Mouse (Mus musculus) heart, embryonic 16.5 days (tissue): ENCODE measurements around the gene Gtse1. TPM values are rescaled to one million over a fixed set of nuclear protein-coding genes. Genes with fewer than 3 reads are reported as not detected.

ENCODE experiments used
- ATAC-seq: fragments of 200-750 bp; cut with Nextera tagmentation; replicated peaks from 2 replicates; pipeline ENCODE4 v1.8.0; 2017; ENCODE audit warnings: moderate number of reproducible peaks; ENCODE audit not compliant: insufficient read depth, low FRiP score; ENCODE audit errors: extremely low read depth
- H3K27ac ChIP-seq: fragments of 300-500 bp; sonication (generic); 2 replicates; pipeline ENCODE4 v1.5.1; 2014; ENCODE audit warnings: mild to moderate bottlenecking, low read length, control low read depth, moderate library complexity
- H3K27me3 ChIP-seq: fragments of 300-500 bp; sonication (generic); 2 replicates; pipeline ENCODE4 v1.6.1; 2014; ENCODE audit warnings: low read length, mixed read lengths; ENCODE audit not compliant: control insufficient read depth, insufficient read depth
- H3K36me3 ChIP-seq: fragments of 300-500 bp; sonication (generic); 2 replicates; pipeline ENCODE4 v1.6.1; 2014; ENCODE audit not compliant: control insufficient read depth, insufficient read depth
- H3K4me1 ChIP-seq: fragments of 300-500 bp; sonication (generic); 2 replicates; pipeline ENCODE4 v1.6.1; 2014; ENCODE audit warnings: low read length, mixed read lengths; ENCODE audit not compliant: control insufficient read depth, insufficient read depth
- H3K4me2 ChIP-seq: fragments of 300-500 bp; sonication (generic); 2 replicates; pipeline ENCODE4 v1.6.1; 2014; ENCODE audit warnings: low read depth, mild to moderate bottlenecking, control low read depth, low read length
- H3K4me3 ChIP-seq: fragments of 300-500 bp; sonication (generic); 2 replicates; pipeline ENCODE4 v1.5.1; 2014; ENCODE audit warnings: mild to moderate bottlenecking, control low read depth, low read length
- H3K9ac ChIP-seq: fragments of 300-500 bp; sonication (generic); 2 replicates; pipeline ENCODE4 v1.6.1; 2014; ENCODE audit warnings: low read length, control low read depth
- H3K9me3 ChIP-seq: fragments of 300-500 bp; sonication (generic); replicated peaks from 2 replicates; pipeline ENCODE4 v1.6.1; 2016; ENCODE audit warnings: low read length; ENCODE audit not compliant: control insufficient read depth
- WGBS: fragments of 180-500 bp; shearing (Covaris S2); extraction: QIAGEN DNeasy Blood & Tissue Kit; methylation state at CpG from one replicate; pipeline ENCODE4 v1.1.7; 2014; 5-methylcytosine and 5-hydroxymethylcytosine counted together
- polyA plus RNA-seq: library from polyadenylated mRNA; unstranded; fragments of >200 nt; fragmentation: Nextera tagmentation; extraction: Ambion mirVana; gene quantifications from 2 replicates; pipeline ENCODE4 v1.2.1, GENCODE M21; 2015

Gene Gtse1
- polyA plus RNA-seq, 1 experiment from 2014 or later, result 25.5 TPM

DNA sequence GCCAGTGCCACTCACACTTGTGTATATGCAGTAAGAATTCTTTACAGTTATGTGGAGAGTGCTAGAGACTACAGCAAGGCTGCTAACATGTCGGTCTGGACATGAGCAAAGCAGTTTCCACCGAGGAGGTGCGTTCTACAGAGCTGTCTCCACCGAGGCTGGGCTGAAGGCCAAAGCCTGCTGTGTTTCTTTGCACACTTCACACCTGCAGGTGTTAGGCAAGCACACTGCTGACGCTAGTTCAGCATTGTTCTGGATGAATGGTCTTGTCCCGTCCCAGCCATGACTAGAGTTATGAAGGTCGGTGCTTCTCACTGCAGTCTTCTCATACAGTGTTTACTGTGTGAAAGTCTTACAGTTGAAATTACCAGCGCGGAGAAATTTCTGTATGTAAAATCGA lies 32.4 kb downstream of the Gtse1 start:
- ATAC-seq, result peak; percentile 47; the same call in 1 of the 2 replicates
- Histone ChIP-seq H3K9ac (no peak overlapping the region), H3K36me3 (peaks cover 41% of the 10 kb centered on the region), H3K4me2 (no peak overlapping the region), H3K27me3 (no peaks in the 10 kb centered on the region), H3K4me3 (no peak overlapping the region), H3K9me3 (no peaks in the 10 kb centered on the region), H3K4me1 (peaks cover 11% of the 10 kb centered on the region), H3K27ac (peak overlapping the region; percentile 47)
- 65% methylated on average over 10 of the region's 10 CpGs for WGBS

DNA sequence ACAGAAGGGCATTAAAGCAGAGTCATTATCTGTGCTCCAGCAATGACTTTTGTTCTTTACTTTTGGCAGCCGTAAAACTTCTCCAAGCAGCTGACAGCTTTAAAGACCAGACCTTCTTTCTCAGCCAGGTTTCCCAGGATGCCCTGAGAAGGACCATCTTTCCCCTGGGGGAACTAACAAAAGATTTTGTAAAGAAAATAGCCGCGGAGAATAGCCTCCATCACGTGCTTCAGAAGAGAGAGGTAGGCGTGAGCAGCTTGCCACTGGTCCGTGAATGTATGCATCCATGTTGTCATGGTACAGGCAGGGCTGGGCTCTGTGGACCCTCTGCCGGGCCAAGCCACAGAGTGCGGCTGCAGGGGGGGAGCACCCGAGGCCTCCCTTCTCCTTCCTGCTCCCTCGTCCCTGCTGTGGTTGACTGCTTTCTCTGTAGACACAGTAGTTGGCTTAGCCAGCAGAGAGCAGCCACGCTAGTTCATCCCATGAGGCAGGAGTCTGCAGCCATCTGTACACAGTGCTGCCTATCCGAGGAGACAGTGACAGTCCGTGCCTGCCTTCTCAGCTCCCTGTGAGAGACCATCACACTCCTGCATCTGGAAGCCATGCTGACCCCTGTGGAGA lies 33.1 kb downstream of the Gtse1 start:
- H3K9me3 ChIP-seq, result no peaks in the 10 kb centered on the region
- H3K9ac ChIP-seq, result no peak overlapping the region

DNA sequence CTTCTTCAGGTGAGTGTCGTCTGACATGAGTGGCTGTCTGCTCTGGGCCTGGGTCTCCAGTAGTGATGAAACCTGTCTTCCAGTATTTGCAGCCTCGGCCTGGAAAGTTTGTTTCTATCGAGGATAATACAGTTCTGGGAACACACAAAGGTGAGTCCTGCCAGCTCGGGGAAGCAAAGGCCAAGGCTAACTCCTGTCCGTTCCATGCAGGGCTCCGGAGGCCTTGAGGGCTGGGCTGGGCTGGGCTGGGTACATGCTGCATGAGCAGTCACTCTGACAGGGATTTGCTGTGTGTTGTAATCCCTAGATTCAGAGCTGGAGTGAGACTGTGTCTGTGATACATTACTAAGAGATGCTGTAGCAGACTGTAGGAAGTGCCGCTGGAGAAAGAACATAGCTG lies 34.3 kb downstream of the Gtse1 start:
- ATAC-seq, result no peak
- Histone ChIP-seq H3K27ac (no peak overlapping the region), H3K9me3 (no peaks in the 10 kb centered on the region), H3K4me2 (no peak overlapping the region), H3K4me3 (no peak overlapping the region), H3K9ac (no peak overlapping the region), H3K4me1 (peaks cover 11% of the 10 kb centered on the region), H3K27me3 (no peaks in the 10 kb centered on the region), H3K36me3 (peaks cover 50% of the 10 kb centered on the region)
- 87% methylated on average over 7 of the region's 7 CpGs for WGBS

More for the DNA sequence above, 33.1 kb downstream of the Gtse1 start:
- Histone ChIP-seq H3K4me1 (peaks cover 11% of the 10 kb centered on the region), H3K27ac (peak overlapping the region; percentile 47), H3K36me3 (peaks cover 43% of the 10 kb centered on the region), H3K27me3 (no peaks in the 10 kb centered on the region), H3K4me2 (no peak overlapping the region), H3K4me3 (no peak overlapping the region)
- ATAC-seq, result no peak
- WGBS, result 79% methylated on average over 13 of the region's 13 CpGs

DNA sequence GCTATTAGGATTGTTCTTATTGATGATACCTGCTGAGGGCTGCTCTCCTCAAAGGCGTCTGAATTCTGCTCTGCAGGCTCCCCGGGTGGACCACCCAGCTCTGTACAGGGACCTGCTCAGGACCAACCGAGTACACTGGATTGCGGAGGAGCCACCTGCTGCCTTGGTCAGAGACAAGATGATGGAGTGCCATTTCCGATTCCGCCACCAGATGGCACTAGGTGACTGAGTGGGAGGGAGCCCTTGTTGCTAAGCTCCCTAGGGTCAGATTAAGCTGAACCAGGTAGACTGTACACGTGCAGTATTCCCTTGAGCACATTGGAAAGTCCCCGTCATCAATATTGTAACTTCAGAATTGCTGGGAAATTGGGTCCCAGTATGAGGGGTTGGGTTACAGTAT lies 36.7 kb downstream of the Gtse1 start:
- peak; percentile 28 for ATAC-seq
- Histone ChIP-seq H3K4me3 (no peak overlapping the region), H3K27ac (no peak overlapping the region), H3K36me3 (peaks cover 50% of the 10 kb centered on the region), H3K4me1 (peaks cover 11% of the 10 kb centered on the region), H3K9me3 (no peaks in the 10 kb centered on the region), H3K9ac (no peak overlapping the region), H3K4me2 (no peak overlapping the region), H3K27me3 (no peaks in the 10 kb centered on the region)
- 18% methylated on average over 8 of the region's 8 CpGs for WGBS

DNA sequence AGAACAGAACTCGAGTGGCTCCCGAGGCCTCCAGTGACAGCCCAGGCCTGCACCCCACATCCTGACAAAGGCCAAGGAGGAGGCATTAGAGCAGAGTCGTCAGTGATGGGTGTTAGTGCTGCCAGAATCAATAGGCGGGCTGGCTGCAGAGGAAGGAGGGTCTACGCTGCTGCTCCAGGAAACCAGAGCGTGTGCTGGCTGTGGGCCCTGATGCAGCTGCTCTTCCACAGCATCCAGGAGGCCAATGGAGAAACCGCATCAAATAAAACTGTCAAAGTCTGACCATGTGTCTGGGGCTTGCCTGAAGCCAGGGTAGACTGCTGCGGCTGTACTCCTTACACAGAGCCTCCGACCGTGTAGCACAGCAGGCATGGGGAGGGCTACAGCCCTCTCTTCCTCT lies 37.6 kb downstream of the Gtse1 start:
- Histone ChIP-seq H3K9ac (no peak overlapping the region), H3K4me2 (no peak overlapping the region), H3K36me3 (peaks cover 46% of the 10 kb centered on the region), H3K4me1 (peaks cover 3% of the 10 kb centered on the region), H3K4me3 (no peak overlapping the region), H3K9me3 (no peaks in the 10 kb centered on the region), H3K27ac (no peak overlapping the region), H3K27me3 (no peaks in the 10 kb centered on the region)
- ATAC-seq, result no peak
- 75% methylated on average over 10 of the region's 10 CpGs for WGBS

DNA sequence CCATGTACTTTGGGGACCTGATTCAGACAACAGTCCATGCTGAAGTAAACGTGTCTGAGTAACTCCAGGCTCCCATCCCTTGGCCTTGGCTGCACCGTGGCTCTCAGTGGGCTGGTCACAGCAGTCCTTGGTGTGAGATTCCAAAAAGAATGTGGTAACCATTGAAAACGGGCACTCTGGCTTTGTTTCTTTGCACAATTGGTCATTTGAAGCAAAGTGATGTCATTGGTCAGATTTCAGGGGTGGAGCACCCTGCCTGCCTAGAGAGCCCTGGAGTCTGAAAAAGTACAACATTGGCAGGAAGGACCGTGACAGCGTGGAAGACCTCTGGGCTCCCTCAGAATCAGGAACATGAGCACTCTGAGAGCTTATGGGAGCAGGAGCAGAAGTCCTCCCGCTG lies 39.9 kb downstream of the Gtse1 start:
- H3K4me1 ChIP-seq, result no peaks in the 10 kb centered on the region
- H3K36me3 ChIP-seq, result peaks cover 28% of the 10 kb centered on the region
- H3K4me2 ChIP-seq, result no peak overlapping the region
- H3K9me3 ChIP-seq, result no peaks in the 10 kb centered on the region
- no peak for ATAC-seq
- no peak overlapping the region for H3K4me3 ChIP-seq
- WGBS, result 77% methylated on average over 6 of the region's 6 CpGs
- no peak overlapping the region for H3K9ac ChIP-seq
- H3K27me3 ChIP-seq, result no peaks in the 10 kb centered on the region
- H3K27ac ChIP-seq, result no peak overlapping the region

DNA sequence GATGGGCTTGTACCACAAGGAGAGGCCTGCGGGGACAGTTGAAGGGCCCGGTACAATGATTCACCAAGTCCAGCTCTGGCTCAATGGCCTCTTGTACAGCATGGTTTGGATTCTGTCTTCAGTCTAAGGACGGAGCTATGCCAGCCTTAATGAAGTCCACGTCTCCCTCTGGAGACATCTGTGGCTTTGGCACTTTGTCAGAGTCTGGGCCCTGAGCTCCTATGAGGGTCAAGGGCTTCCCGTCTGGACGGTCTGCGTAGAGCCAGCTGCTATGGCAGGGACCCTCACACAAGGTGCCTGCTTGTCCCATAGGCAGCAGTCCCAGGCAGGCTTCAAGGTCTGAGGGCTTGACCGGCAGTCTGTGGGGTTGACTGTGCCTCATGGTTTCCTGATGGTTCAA lies 40.8 kb downstream of the Gtse1 start:
- no peak overlapping the region for H3K27ac ChIP-seq
- no peak overlapping the region for H3K9ac ChIP-seq
- no peaks in the 10 kb centered on the region for H3K27me3 ChIP-seq
- H3K4me1 ChIP-seq, result no peaks in the 10 kb centered on the region
- no peak overlapping the region for H3K4me3 ChIP-seq
- no peaks in the 10 kb centered on the region for H3K9me3 ChIP-seq
- ATAC-seq, result no peak
- H3K36me3 ChIP-seq, result peaks cover 23% of the 10 kb centered on the region
- H3K4me2 ChIP-seq, result no peak overlapping the region
- 86% methylated on average over 8 of the region's 8 CpGs for WGBS

DNA sequence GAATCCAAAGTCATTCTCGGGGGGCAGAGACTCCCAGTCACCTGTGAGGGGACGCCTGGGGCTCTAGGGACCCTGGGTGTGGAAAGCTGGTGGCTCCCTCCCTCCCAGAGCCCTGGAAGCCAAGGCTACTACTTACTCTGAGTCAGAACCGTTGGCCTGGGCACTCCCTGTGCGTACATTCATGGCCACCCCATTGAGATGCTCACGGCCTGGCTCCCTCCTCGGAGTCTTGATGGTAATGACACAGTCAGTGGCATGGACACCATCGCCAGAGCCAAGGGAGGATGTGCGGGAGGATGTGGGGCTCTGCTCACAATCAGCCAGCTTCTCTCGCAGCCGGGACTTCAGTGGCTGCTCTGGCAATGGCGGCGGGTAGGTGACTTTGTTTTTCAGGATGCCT lies 41.3 kb downstream of the Gtse1 start:
- Histone ChIP-seq H3K9me3 (no peaks in the 10 kb centered on the region), H3K27ac (no peak overlapping the region), H3K4me3 (no peak overlapping the region), H3K27me3 (no peaks in the 10 kb centered on the region), H3K4me1 (no peaks in the 10 kb centered on the region), H3K9ac (no peak overlapping the region), H3K4me2 (no peak overlapping the region), H3K36me3 (peaks cover 23% of the 10 kb centered on the region)
- no peak for ATAC-seq
- 76% methylated on average over 12 of the region's 12 CpGs for WGBS

DNA sequence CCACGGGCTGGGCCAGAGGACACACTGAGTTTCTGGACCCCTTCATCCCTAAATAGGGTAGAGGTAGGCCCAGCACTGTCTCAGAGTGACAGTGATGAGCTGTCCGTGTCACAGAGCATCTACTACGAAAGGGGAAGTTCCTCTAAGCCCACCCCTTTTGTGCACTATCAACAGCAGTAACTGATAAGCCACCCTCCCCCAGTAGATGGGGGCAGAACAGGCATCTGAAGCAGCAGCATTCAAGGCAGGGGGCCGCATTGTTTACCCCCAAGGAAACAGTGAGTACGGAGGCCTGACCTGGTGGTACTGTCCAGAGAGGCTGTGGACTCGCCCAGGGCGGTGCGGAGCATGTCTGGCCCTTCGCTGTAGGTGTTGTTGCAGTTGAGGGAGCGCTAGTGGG lies 43.0 kb downstream of the Gtse1 start:
- H3K27ac ChIP-seq, result no peak overlapping the region
- WGBS, result 61% methylated on average over 10 of the region's 10 CpGs
- H3K4me2 ChIP-seq, result no peak overlapping the region
- no peak for ATAC-seq
- no peaks in the 10 kb centered on the region for H3K9me3 ChIP-seq
- no peak overlapping the region for H3K9ac ChIP-seq
- H3K36me3 ChIP-seq, result peaks cover 16% of the 10 kb centered on the region
- no peaks in the 10 kb centered on the region for H3K4me1 ChIP-seq
- no peak overlapping the region for H3K4me3 ChIP-seq
- H3K27me3 ChIP-seq, result no peaks in the 10 kb centered on the region
